Mouse (Mus musculus) embryo, embryonic 11 days (tissue): ENCODE measurements around the gene Commd2.

Experiments
- DNase-seq: peaks from one replicate; pipeline ENCODE4 v3.0.0-alpha.2; 2015

Gene Commd2

GRCm38 (mm10) chr3:57612430-57612997 lies 39.0 kb downstream of the Commd2 start:
- no peak for DNase-seq

- no peak for DNase-seq
Observed at GRCm38 (mm10) chr3:57611776-57612175, 39.7 kb downstream of the Commd2 start.

DNA sequence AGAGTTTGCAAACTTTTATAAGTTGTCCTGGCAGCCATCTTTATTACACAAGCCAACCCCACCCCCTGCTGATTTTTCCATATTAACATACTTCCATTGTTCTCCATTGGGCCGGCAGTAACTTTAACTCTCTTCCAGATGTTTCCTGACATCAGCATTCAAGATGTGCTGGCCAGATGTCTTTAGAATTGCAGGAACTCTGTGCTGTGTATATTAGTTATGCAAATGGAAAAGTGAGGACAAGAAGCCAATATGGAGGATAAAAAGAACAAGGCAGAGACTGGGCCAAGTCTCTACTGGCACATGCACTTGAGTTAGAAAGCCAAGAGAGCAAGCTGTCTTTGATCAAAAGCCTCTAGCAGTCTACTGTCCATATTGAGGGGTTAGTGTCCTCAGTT lies 46.9 kb downstream of the Commd2 start:
- peak; percentile 12 for DNase-seq

- no peak for DNase-seq
Observed at GRCm38 (mm10) chr3:57603891-57604617, 47.5 kb downstream of the Commd2 start.

DNA sequence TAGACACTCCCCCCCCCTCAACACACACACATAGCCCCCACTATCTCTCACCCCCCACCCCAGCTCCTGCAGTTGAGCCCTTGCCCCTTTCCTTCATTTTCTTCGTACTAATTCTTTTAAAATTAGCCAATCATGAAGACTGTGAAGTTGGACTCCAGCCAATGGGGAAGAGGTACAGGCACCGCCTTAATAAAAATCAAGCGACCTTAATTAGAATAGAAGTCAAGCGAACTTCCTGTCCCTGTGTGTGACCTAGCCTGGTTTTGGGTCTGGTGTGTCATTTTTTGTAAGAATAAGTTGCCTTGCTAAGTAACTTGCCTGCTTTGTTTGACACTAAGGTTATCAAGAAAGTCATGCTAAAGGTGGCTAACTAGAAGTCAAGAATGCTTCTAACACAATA lies 48.9 kb downstream of the Commd2 start:
- DNase-seq, result no peak

DNA sequence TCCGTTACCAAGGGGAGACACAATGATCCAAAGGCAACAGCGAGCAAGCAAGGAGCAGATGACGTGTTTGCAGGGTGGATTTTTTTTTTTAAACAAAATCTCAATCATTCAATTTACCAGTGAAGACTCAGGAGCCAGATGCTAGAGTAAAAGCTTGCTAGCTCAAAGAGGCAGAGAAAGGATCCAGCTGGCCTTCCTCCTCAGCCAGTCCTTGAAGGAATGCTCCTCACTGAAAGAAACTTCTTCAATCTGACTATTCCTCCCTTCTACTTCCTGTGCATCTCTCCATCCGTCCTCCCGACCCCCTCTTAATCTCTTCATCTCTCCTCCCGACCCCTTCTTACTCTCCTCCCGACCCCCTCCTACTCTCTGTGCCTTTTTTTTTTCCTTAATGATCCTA lies 54.9 kb downstream of the Commd2 start:
- DNase-seq, result no peak

GRCm38 (mm10) chr3:57595506-57595905 lies 56.0 kb downstream of the Commd2 start:
- DNase-seq, result no peak
